Comparison of ENCODE assay signal across 19 mouse cellular contexts in the genomic region with DNA sequence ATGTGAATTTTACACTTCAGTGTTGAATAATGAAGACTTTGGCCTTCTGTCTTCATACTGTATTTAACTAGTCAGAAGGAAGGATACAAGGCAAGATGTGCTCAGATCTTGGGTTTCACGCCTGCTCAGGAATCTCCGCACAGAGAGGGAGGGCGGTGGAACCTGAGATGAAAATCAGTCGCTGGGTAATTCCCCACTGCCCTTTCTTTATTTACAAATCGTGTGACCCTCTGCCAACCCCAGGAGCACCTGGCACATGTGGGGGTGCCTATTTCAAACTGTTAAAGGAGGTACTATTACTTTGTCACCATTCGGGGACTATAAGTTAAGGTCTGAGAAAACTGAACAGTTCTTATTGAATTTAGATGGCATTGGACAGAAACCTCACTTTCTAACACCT.
A peak's percentile ranks its signal among the peaks of the same experiment; 100 is the strongest.
DNase-seq lines count a peak whose midpoint lies in the region; ATAC-seq lines count a peak whose summit lies in the region.
"Had no signal": no experiment of that assay in that cellular context is flagged by ENCODE, and none has a peak within 500 bp of the region (broad histone marks: within the 10 kb centered on the region; RNA-seq: fewer than 3 reads in every experiment).

No protein-coding gene starts in this region.

- no peak overlapping the region for H3K9ac ChIP-seq in limb, embryonic 11.5 days (ENCODE audit: low read length)
- H3K9ac ChIP-seq: embryonic facial prominence, embryonic 12.5 days; forebrain, embryonic 12.5 days; hindbrain, embryonic 13.5 days; intestine, embryonic 15.5 days had no signal

- H3K27me3 ChIP-seq in limb, embryonic 11.5 days (ENCODE audit: control insufficient read depth, insufficient read depth, low read length) = no peaks in the 10 kb centered on the region
- no peaks in the 10 kb centered on the region for H3K27me3 ChIP-seq in limb, embryonic 10.5 days (ENCODE audit: low read depth, poor library complexity, severe bottlenecking)
- H3K27me3 ChIP-seq: embryonic facial prominence, embryonic 12.5 days; forebrain, embryonic 12.5 days; hindbrain, embryonic 13.5 days; intestine, embryonic 15.5 days had no signal

- no peak overlapping the region for H3K27ac ChIP-seq in limb, embryonic 11.5 days (replicated peaks; ENCODE audit: low read depth, low read length)
- H3K27ac ChIP-seq in limb, embryonic 10.5 days = no peak overlapping the region
- H3K27ac ChIP-seq: embryonic facial prominence, embryonic 12.5 days; forebrain, embryonic 12.5 days; heart, embryonic 10.5 days; hindbrain, embryonic 13.5 days; intestine, embryonic 15.5 days had no signal

- intact Hi-C loops in gastrocnemius, postnatal 14 days (cut with DNase I; ENCODE audit: low total_unique reads) = no loop called here
- intact Hi-C loops in left cerebral cortex, postnatal 25 days (cut with DNase I) = no loop called here

- no peaks in the 10 kb centered on the region for H3K36me3 ChIP-seq in limb, embryonic 11.5 days (ENCODE audit: control insufficient read depth, insufficient read depth, low read length)
- no peaks in the 10 kb centered on the region for H3K36me3 ChIP-seq in limb, embryonic 10.5 days
- H3K36me3 ChIP-seq: embryonic facial prominence, embryonic 12.5 days; forebrain, embryonic 12.5 days; G1E; heart, embryonic 10.5 days; hindbrain, embryonic 13.5 days; intestine, embryonic 15.5 days had no signal

- DNase-seq in gastrocnemius, adult 8-10 months (ENCODE audit: low spot score in 2 of 2) = peak; percentile 23 to 44
- no peak for DNase-seq in gastrocnemius, postnatal 25 days
- peak; percentile 18 for DNase-seq in limb, embryonic 11.5 days (ENCODE audit: low spot score)
- no peak for DNase-seq in limb, embryonic 10.5 days (ENCODE audit: low spot score)
- peak; percentile 32 for DNase-seq in gastrocnemius, postnatal 14 days
- DNase-seq in left cerebral cortex, postnatal 25 days (ENCODE audit: low spot score in 2 of 2) = no peak
- DNase-seq: adrenal gland, adult 8-10 months; adrenal gland, postnatal 36 days; cerebellum, adult 2 months; cerebellum, postnatal 10 days; heart, adult 18-20 months; heart, postnatal 10 days had no signal

- H3K4me1 ChIP-seq in limb, embryonic 11.5 days (ENCODE audit: control insufficient read depth, insufficient read depth, low read length) = no peaks in the 10 kb centered on the region
- no peaks in the 10 kb centered on the region for H3K4me1 ChIP-seq in limb, embryonic 10.5 days
- H3K4me1 ChIP-seq: embryonic facial prominence, embryonic 12.5 days; intestine, embryonic 15.5 days had no signal

- ATAC-seq in limb, embryonic 11.5 days (ENCODE audit: insufficient number of reproducible peaks, low FRiP score, low TSS enrichment, low read depth) = no peak
- ATAC-seq: forebrain, embryonic 16.5 days; intestine, embryonic 15.5 days had no signal

- H3K4me2 ChIP-seq in limb, embryonic 11.5 days (ENCODE audit: low read depth, severe bottlenecking) = no peak overlapping the region
- H3K4me2 ChIP-seq: embryonic facial prominence, embryonic 12.5 days; forebrain, embryonic 12.5 days; hindbrain, embryonic 13.5 days; intestine, embryonic 15.5 days had no signal

- H3K4me3 ChIP-seq in limb, embryonic 11.5 days (ENCODE audit: low read depth, low read length) = no peak overlapping the region
- no peak overlapping the region for H3K4me3 ChIP-seq in limb, embryonic 10.5 days
- H3K4me3 ChIP-seq: embryonic facial prominence, embryonic 12.5 days; forebrain, embryonic 12.5 days; heart, embryonic 10.5 days; hindbrain, embryonic 13.5 days; intestine, embryonic 15.5 days had no signal

- 81% methylated on average over 6 of the region's 6 CpGs for WGBS in limb, embryonic 11.5 days
- 79% methylated on average over 6 of the region's 6 CpGs for WGBS in limb, embryonic 10.5 days

- H3K9me3 ChIP-seq in limb, embryonic 11.5 days (ENCODE audit: control insufficient read depth, low read length) = no peaks in the 10 kb centered on the region
- no peaks in the 10 kb centered on the region for H3K9me3 ChIP-seq in limb, embryonic 10.5 days (replicated peaks)
- H3K9me3 ChIP-seq: embryonic facial prominence, embryonic 12.5 days; forebrain, embryonic 12.5 days; heart, embryonic 10.5 days; hindbrain, embryonic 13.5 days; intestine, embryonic 15.5 days had no signal

Comparison
In these comparisons a context has a peak if more than half of its experiments do, and no peak if none do; other contexts are left out.
1. DNase-seq: peak in gastrocnemius, adult 8-10 months (2 of 2), limb, embryonic 11.5 days (single experiment) and gastrocnemius, postnatal 14 days (single experiment); none in gastrocnemius, postnatal 25 days (single experiment), limb, embryonic 10.5 days (single experiment) and left cerebral cortex, postnatal 25 days (0 of 2).